Mouse (Mus musculus) limb, embryonic 15.5 days (tissue): ENCODE data around the gene Pacs2. TPM values are rescaled to one million over a fixed set of nuclear protein-coding genes. Genes with fewer than 3 reads are reported as not detected.
A peak's percentile ranks its signal among the peaks of the same experiment; 100 is the strongest.

Source experiments
- ATAC-seq: fragments of 200-750 bp; cut with Nextera tagmentation; 2 replicates; pipeline ENCODE4 v1.8.0; 2017; ENCODE audit warnings: low read depth, moderate TSS enrichment; ENCODE audit not compliant: insufficient number of reproducible peaks, low FRiP score, low TSS enrichment
- H3K27ac ChIP-seq: fragments of 300-500 bp; sonication (generic); 2 replicates; pipeline ENCODE4 v1.5.1; 2015; ENCODE audit warnings: moderate library complexity, mild to moderate bottlenecking, inconsistent platforms
- H3K27me3 ChIP-seq: fragments of 300-500 bp; sonication (generic); 2 replicates; pipeline ENCODE4 v1.6.1; 2015; ENCODE audit warnings: inconsistent platforms
- H3K36me3 ChIP-seq: fragments of 300-500 bp; sonication (generic); 2 replicates; pipeline ENCODE4 v1.6.1; 2015; ENCODE audit warnings: inconsistent platforms
- H3K4me1 ChIP-seq: fragments of 300-500 bp; sonication (generic); 2 replicates; pipeline ENCODE4 v1.6.1; 2015; ENCODE audit warnings: inconsistent platforms
- H3K4me2 ChIP-seq: fragments of 300-500 bp; sonication (generic); 2 replicates; pipeline ENCODE4 v1.6.1; 2015; ENCODE audit warnings: mild to moderate bottlenecking, inconsistent platforms
- H3K4me3 ChIP-seq: fragments of 300-500 bp; sonication (generic); 2 replicates; pipeline ENCODE4 v1.5.1; 2015; ENCODE audit warnings: mild to moderate bottlenecking, inconsistent platforms
- H3K9ac ChIP-seq: fragments of 300-500 bp; sonication (generic); 2 replicates; pipeline ENCODE4 v1.6.1; 2015; ENCODE audit warnings: inconsistent platforms
- H3K9me3 ChIP-seq: fragments of 300-500 bp; sonication (generic); 2 replicates; pipeline ENCODE4 v1.6.1; 2016; ENCODE audit warnings: inconsistent platforms
- WGBS: fragments of 180-500 bp; shearing (Covaris S2); methylation state at CpG from one replicate; pipeline ENCODE4 v1.1.7; 2015; 5-methylcytosine and 5-hydroxymethylcytosine counted together
- polyA plus RNA-seq: library from polyadenylated mRNA; unstranded; fragments of >200 nt; fragmentation: Nextera tagmentation; extraction: Ambion mirVana; gene quantifications from 2 replicates; pipeline ENCODE4 v1.2.1, GENCODE M21; 2015

Pacs2 gene
- polyA plus RNA-seq, 1 experiment from 2014 or later: 12.9 TPM

DNA sequence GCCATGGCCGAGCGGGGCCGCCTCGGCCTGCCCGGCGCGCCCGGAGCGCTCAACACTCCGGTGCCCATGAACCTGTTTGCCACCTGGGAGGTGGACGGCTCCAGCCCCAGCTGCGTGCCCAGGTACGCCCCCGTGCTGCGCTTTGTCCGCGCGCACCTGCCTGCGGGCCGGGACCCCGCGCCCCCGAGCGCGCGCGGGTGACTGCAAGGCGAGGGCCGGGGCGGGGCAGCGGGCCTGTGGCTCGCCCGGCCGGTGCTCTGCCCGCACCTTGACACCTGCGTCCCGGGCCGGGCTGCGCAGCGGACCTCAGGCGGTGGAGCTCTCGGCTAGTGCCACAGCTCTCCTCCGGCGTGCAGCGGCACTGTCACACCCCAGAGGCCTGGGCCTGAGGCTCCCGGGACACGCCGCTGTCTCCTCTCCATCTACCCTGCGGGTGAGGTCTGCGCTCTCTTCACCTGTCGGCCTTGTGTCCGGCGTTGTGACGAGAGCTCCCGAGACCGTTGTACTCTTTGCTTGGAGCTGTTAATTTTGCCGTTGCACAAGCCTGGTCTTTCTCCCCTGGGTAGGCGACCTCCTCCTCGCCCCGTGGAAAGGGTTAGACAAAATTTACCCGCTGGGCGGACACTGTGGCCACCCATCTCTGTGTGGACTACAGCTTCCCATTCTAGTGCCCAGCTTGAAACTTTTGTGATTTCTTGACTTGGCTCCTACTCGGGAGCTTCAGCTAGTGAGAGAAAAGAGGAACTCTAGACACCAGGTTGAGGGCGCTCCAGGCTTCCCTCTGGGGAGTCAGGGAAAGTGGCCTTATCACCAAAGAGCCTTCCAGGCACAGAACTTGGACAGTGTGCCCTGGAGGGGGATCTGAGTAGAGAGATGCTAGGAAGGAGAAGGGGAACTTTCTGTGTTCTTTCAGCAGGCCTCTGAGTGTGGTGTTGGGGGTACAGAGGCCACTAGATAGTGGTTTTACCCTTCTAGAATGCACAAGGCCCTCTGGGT is 551 bp downstream of the Pacs2 start:
- Histone ChIP-seq H3K9ac (peak overlapping the region; percentile 59), H3K27ac (peak overlapping the region; percentile 76; the same call in 1 of the 2 replicates), H3K36me3 (no peaks in the 10 kb centered on the region), H3K4me1 (peaks cover 36% of the 10 kb centered on the region), H3K4me2 (peak overlapping the region; percentile 72), H3K4me3 (peak overlapping the region; percentile 62), H3K9me3 (no peaks in the 10 kb centered on the region), H3K27me3 (no peaks in the 10 kb centered on the region)
- under 1% methylated on average over 61 of the region's 64 CpGs for WGBS
- no peak for ATAC-seq

DNA sequence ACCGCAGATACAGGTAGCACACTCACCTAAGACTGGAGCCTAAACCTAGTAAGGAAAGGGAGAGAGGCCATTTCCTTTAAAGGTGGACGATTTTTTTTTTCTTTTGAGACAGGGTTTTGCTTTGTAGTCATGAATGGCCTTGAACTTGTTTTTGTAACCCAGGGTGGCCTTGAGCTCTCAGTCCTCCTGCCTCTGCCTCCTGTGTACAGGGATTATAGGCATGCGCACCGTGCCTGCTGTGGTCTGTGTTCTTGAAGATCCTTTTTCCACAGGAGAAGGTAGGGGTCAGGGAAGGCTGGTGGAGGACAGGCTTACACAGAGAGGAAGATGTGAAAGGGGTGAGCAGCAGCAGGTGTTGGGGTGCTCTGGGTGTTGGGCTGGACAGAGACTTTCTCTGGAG is 1.6 kb downstream of the Pacs2 start:
- Histone ChIP-seq H3K9ac (no peak overlapping the region), H3K4me1 (peaks cover 36% of the 10 kb centered on the region), H3K9me3 (no peaks in the 10 kb centered on the region), H3K4me3 (peak overlapping the region; percentile 62; the same call in 1 of the 2 replicates), H3K36me3 (peaks cover 3% of the 10 kb centered on the region; the same call in 1 of the 2 replicates), H3K4me2 (0 out of 2 replicates have a peak overlapping the region, but pooled peaks have one; percentile 72), H3K27me3 (no peaks in the 10 kb centered on the region), H3K27ac (no peak overlapping the region)
- WGBS: 82% methylated on average over 4 of the region's 4 CpGs
- ATAC-seq: no peak

DNA sequence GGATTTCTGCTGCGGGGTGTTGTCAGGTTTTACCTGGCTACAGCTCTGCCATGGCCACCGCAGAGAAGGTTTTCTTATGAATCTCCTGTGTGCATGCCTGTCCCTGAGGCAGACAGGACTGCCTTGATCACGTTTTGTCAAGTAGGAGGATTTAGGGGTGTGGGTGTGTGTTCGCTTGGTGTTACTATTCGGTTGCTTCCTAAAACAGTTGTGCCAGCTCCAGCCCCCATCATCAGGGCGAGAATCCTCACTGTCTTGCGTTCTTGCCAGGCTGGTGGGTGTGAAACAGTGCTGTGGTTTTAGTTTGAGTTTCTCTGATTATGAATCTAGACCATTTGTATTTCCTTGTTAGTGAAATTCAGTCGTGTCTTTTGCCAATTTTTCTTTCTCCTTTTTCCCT is 2.7 kb downstream of the Pacs2 start:
- Histone ChIP-seq H3K9ac (no peak overlapping the region), H3K4me3 (no peak overlapping the region), H3K4me1 (peaks cover 36% of the 10 kb centered on the region), H3K27me3 (no peaks in the 10 kb centered on the region), H3K27ac (no peak overlapping the region), H3K9me3 (no peaks in the 10 kb centered on the region), H3K4me2 (no peak overlapping the region), H3K36me3 (peaks cover 3% of the 10 kb centered on the region; the same call in 1 of the 2 replicates)
- ATAC-seq: no peak
- WGBS: 70% methylated on average over 8 of the region's 8 CpGs

DNA sequence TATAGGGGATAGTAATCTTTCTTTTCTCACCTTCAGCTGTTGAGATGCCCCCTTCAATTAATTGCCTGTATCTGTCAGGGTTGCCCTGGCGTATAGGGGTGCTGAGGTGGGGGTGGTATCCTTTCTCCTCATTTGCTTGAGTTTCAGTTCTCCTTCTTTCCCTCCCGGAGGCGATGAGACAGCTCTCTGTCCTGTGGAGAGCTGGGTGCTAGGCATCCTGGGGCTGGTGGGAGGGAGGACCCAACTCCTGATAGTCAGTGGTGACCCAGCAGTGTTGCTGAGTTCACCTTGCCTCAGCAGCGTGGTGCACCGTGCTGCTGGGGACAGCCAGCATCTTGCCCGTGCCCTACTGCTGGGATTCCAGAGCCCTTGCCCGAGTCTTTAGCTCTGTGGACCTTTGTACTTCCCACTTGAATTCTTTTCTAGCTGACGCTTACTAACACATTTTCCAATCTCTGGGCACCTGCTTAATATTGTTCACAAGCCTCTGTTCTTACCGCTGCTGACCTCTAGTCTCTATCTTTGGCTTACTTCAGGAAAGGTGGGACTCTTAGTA is 3.2 kb downstream of the Pacs2 start:
- 80% methylated on average over 9 of the region's 9 CpGs for WGBS
- Histone ChIP-seq H3K9me3 (no peaks in the 10 kb centered on the region), H3K27ac (no peak overlapping the region), H3K4me2 (no peak overlapping the region), H3K4me3 (no peak overlapping the region), H3K9ac (no peak overlapping the region), H3K27me3 (no peaks in the 10 kb centered on the region), H3K4me1 (peaks cover 36% of the 10 kb centered on the region), H3K36me3 (peaks cover 3% of the 10 kb centered on the region; the same call in 1 of the 2 replicates)
- no peak for ATAC-seq

DNA sequence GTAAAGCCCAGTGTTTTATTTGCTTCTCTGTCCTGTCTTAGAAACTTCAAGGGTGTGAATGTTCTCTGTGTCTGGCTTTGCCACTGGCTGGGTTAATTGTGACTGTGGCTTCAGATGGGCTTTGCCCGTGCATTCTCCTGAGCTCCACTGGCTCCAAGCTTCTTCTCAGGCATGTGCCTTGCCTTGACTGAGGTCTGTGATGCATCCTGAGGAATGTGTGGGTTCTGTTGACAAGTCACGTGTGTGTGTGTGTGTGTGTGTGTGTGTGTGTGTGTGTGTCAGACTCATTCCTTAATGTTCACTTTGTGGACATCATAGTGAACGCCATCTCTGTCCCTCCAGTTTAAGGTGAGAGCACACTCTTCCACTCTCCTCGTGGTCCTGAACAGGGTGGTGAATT is 4.5 kb downstream of the Pacs2 start:
- H3K9me3 ChIP-seq: no peaks in the 10 kb centered on the region
- H3K4me2 ChIP-seq: no peak overlapping the region
- WGBS: 80% methylated on average over 4 of the region's 4 CpGs
- no peak overlapping the region for H3K27ac ChIP-seq
- H3K4me3 ChIP-seq: no peak overlapping the region
- peaks cover 24% of the 10 kb centered on the region for H3K4me1 ChIP-seq
- peaks cover 8% of the 10 kb centered on the region; the same call in 1 of the 2 replicates for H3K36me3 ChIP-seq
- no peak for ATAC-seq
- no peak overlapping the region for H3K9ac ChIP-seq
- no peaks in the 10 kb centered on the region for H3K27me3 ChIP-seq

DNA sequence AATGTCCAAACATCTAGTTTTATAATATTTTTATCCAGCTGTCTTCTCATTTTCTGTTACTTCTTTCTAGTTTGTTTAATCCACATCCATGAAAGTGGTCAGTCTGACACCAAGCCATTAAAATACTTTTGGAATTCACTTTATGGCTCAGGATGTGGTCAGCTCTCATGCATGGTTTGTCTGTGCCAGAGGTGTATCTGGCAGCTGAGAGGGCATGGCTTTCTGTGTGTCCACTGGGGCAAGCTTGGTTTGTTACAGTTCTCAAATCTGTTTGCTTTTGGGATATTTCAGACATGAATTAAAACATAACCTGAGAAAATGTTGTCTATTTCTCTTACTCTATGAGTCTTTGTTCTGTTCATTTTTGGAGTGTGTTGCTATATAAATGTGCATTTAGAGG is 7.2 kb downstream of the Pacs2 start:
- no peak overlapping the region for H3K4me3 ChIP-seq
- no peak for ATAC-seq
- no peak overlapping the region for H3K9ac ChIP-seq
- no peak overlapping the region for H3K4me2 ChIP-seq
- H3K27ac ChIP-seq: no peak overlapping the region
- H3K36me3 ChIP-seq: peaks cover 19% of the 10 kb centered on the region
- no peaks in the 10 kb centered on the region for H3K9me3 ChIP-seq
- peaks cover 5% of the 10 kb centered on the region for H3K4me1 ChIP-seq
- H3K27me3 ChIP-seq: no peaks in the 10 kb centered on the region

DNA sequence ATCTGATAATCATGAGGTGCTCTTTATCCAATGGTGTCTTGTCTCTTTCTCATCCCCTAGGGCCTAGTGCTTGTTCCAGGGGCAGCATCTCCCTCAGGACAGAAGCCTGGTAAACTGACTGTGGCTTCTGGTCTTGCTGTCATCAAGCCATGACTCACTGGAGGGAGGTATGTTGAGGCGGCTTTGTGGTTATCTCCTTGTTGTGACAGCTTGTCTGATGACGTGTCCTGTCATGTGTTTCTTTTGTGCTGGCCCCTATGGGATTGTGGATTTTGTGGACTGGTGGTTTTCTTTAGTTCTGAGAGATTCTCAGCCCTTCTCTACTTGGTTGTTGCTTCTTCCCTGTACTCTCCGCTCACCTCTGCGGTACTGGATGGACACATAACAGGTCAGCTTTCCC is 8.8 kb downstream of the Pacs2 start:
- WGBS: 78% methylated on average over 4 of the region's 4 CpGs
- Histone ChIP-seq H3K9me3 (no peaks in the 10 kb centered on the region), H3K36me3 (peaks cover 26% of the 10 kb centered on the region), H3K27ac (no peak overlapping the region), H3K4me1 (peaks cover 2% of the 10 kb centered on the region), H3K27me3 (no peaks in the 10 kb centered on the region), H3K4me2 (no peak overlapping the region), H3K9ac (no peak overlapping the region), H3K4me3 (no peak overlapping the region)
- ATAC-seq: no peak

DNA sequence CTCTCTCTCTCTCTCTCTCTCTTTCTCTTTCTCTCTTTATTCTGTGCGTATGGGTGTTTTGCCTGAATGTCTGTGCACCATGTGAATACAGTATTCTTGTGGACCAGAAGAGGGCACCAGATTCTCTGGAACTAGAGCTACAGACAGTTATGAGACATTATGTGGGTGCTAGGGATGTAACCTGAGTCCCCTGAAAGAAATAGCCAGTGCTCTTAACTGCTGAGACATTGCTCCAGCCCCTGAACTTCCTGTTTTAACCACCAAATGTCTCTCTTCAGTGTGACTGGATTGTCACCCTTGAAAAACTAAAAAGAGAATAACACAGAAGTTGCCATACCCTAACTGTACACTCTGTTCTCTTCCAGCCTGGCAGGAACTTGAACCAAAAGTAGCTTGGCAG is 12.2 kb downstream of the Pacs2 start:
- peaks cover 26% of the 10 kb centered on the region for H3K36me3 ChIP-seq
- ATAC-seq: no peak
- H3K27ac ChIP-seq: 0 out of 2 replicates have a peak overlapping the region, but pooled peaks have one; percentile 2
- no peak overlapping the region for H3K4me3 ChIP-seq
- H3K9me3 ChIP-seq: no peaks in the 10 kb centered on the region
- WGBS: 96% methylated on average over 1 of the region's 1 CpGs
- peaks cover 10% of the 10 kb centered on the region for H3K4me1 ChIP-seq
- H3K4me2 ChIP-seq: no peak overlapping the region
- no peak overlapping the region for H3K9ac ChIP-seq
- no peaks in the 10 kb centered on the region for H3K27me3 ChIP-seq

DNA sequence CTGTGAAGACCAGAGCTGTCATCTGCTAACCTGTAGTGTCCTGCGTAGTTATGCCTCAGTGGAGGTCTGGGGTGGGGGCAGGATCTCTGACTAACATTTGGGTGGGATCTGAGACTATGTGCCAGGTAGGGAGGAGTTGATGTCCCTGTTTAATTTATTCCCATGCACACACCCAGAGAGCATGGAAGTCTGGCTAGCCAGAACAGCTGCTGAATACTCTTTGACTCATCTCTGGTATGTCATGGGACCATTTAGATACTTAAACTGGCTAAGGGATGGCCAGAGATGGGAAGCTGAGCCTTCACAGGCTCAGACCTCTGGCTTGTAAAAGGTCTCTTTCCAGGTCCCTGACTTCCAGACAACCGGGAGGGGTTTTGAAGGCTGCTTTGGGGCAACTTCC is 13.2 kb downstream of the Pacs2 start:
- no peak overlapping the region for H3K4me3 ChIP-seq
- WGBS: 87% methylated on average over 2 of the region's 2 CpGs
- H3K27me3 ChIP-seq: no peaks in the 10 kb centered on the region
- H3K4me2 ChIP-seq: no peak overlapping the region
- H3K27ac ChIP-seq: peak overlapping the region; percentile 47
- H3K36me3 ChIP-seq: peaks cover 26% of the 10 kb centered on the region
- H3K4me1 ChIP-seq: peaks cover 13% of the 10 kb centered on the region
- no peaks in the 10 kb centered on the region for H3K9me3 ChIP-seq
- H3K9ac ChIP-seq: no peak overlapping the region
- no peak for ATAC-seq

DNA sequence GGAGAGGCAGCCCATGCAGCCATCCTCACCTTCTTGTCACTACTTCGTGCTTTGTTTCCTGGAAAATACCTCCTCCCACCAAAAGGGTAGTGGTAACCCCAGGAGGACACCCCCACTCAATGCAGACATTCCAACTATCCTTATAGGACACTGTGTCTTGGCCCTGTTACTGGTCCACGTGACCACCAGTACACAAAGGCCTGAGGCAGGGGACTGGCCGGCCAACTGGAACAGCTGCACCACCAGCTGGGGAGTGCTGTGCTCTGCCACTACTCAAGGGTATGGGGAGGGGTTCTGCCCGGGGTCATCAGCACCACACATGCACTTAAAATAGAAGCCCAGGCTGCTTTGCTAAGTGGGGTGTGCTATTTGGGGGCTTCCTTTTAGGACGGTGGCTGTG is 13.8 kb downstream of the Pacs2 start:
- Histone ChIP-seq H3K4me1 (peaks cover 17% of the 10 kb centered on the region), H3K9ac (no peak overlapping the region), H3K36me3 (peaks cover 26% of the 10 kb centered on the region), H3K9me3 (no peaks in the 10 kb centered on the region), H3K4me3 (no peak overlapping the region), H3K27ac (peak overlapping the region; percentile 47), H3K27me3 (no peaks in the 10 kb centered on the region), H3K4me2 (no peak overlapping the region)
- WGBS: 60% methylated on average over 5 of the region's 5 CpGs
- peak; percentile 67 for ATAC-seq

DNA sequence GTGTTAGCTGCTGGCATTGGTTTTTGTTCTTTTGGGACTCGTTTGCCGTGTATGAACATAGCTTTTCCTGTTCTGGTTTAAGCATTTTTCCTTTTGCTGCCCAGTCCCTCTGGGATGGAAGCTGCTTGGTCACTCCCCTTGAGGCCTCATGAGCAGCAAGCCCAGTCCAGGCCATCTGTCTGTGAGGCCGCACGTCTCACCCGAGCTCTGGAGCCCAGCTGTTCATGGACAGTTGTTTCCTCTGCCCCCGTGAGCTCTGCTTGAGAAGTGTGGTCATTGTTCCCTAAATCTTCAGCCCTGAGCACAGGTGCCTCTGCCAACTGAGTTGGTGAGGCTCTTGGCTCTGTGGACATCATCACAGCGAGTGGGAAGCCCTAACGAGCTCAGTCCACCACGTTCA is 14.6 kb downstream of the Pacs2 start:
- 61% methylated on average over 9 of the region's 9 CpGs for WGBS
- Histone ChIP-seq H3K4me2 (no peak overlapping the region), H3K27me3 (no peaks in the 10 kb centered on the region), H3K36me3 (peaks cover 20% of the 10 kb centered on the region), H3K9ac (no peak overlapping the region), H3K27ac (peak overlapping the region; percentile 54; the same call in 1 of the 2 replicates), H3K9me3 (no peaks in the 10 kb centered on the region), H3K4me1 (peaks cover 17% of the 10 kb centered on the region), H3K4me3 (no peak overlapping the region)
- no peak for ATAC-seq

DNA sequence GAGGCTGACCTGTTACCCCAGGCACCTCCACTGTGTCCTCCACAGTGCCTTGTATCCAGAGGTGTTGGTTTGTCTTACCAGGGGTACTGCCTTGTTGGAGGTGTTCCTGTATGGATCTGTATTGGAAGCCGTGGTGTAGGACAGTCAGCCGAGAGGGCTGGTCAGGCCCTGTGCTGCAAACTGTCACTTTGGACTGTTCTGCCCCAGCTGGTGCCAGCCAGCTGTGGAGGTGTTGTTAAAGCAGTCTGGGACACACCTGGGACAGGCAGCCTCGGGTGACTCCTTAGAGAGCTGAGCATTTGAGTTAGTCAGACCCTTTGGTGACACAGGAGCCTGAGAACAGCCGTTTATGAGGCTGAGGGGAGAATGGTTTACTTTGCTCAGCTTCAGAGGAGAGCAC is 15.7 kb downstream of the Pacs2 start:
- no peak; the same call in 1 of the 2 replicates for ATAC-seq
- no peak overlapping the region for H3K9ac ChIP-seq
- H3K4me2 ChIP-seq: no peak overlapping the region
- peaks cover 20% of the 10 kb centered on the region for H3K36me3 ChIP-seq
- no peaks in the 10 kb centered on the region for H3K27me3 ChIP-seq
- H3K4me1 ChIP-seq: peaks cover 17% of the 10 kb centered on the region
- no peak overlapping the region for H3K4me3 ChIP-seq
- H3K9me3 ChIP-seq: no peaks in the 10 kb centered on the region
- WGBS: 49% methylated on average over 4 of the region's 4 CpGs
- peak overlapping the region; percentile 18; the same call in 1 of the 2 replicates for H3K27ac ChIP-seq
